Mouse (Mus musculus) forebrain, embryonic 13.5 days (tissue): ENCODE measurements around the gene Lhx4. TPM values are rescaled to one million over a fixed set of nuclear protein-coding genes. Genes with fewer than 3 reads are reported as not detected.
A peak's percentile ranks its signal among the peaks of the same experiment; 100 is the strongest.

Source experiments
- ATAC-seq: fragments of 200-750 bp; cut with Nextera tagmentation; 2 replicates; pipeline ENCODE4 v1.8.0; 2017
- H3K27ac ChIP-seq: fragments of 300-500 bp; sonication (generic); 2 replicates; pipeline ENCODE4 v1.5.1; 2015; ENCODE audit warnings: inconsistent platforms, mild to moderate bottlenecking, moderate library complexity
- H3K27me3 ChIP-seq: fragments of 300-500 bp; sonication (generic); 2 replicates; pipeline ENCODE4 v1.6.1; 2015; ENCODE audit warnings: mild to moderate bottlenecking, inconsistent platforms
- H3K36me3 ChIP-seq: fragments of 300-500 bp; sonication (generic); 2 replicates; pipeline ENCODE4 v1.6.1; 2015; ENCODE audit warnings: mild to moderate bottlenecking, inconsistent platforms; ENCODE audit not compliant: poor library complexity, severe bottlenecking
- H3K4me1 ChIP-seq: fragments of 300-500 bp; sonication (generic); 2 replicates; pipeline ENCODE4 v1.6.1; 2015; ENCODE audit warnings: inconsistent platforms
- H3K4me2 ChIP-seq: fragments of 300-500 bp; sonication (generic); 2 replicates; pipeline ENCODE4 v1.6.1; 2015; ENCODE audit warnings: inconsistent platforms, mild to moderate bottlenecking, moderate library complexity
- H3K4me3 ChIP-seq: fragments of 300-500 bp; sonication (generic); 2 replicates; pipeline ENCODE4 v1.5.1; 2015; ENCODE audit warnings: mild to moderate bottlenecking, inconsistent platforms
- H3K9ac ChIP-seq: fragments of 300-500 bp; sonication (generic); 2 replicates; pipeline ENCODE4 v1.6.1; 2015; ENCODE audit warnings: mild to moderate bottlenecking, inconsistent platforms
- H3K9me3 ChIP-seq: fragments of 300-500 bp; sonication (generic); replicated peaks from 2 replicates; pipeline ENCODE4 v1.6.1; 2016; ENCODE audit warnings: inconsistent platforms
- WGBS: fragments of 180-500 bp; shearing (Covaris S2); methylation state at CpG from one replicate; pipeline ENCODE4 v1.1.7; 2015; 5-methylcytosine and 5-hydroxymethylcytosine counted together
- polyA plus RNA-seq: library from polyadenylated mRNA; unstranded; fragments of >200 nt; fragmentation: Nextera tagmentation; extraction: Ambion mirVana; gene quantifications from 2 replicates; pipeline ENCODE4 v1.2.1, GENCODE M21; 2015

Lhx4 gene
- polyA plus RNA-seq, 1 experiment from 2014 or later: 0.04 TPM

DNA sequence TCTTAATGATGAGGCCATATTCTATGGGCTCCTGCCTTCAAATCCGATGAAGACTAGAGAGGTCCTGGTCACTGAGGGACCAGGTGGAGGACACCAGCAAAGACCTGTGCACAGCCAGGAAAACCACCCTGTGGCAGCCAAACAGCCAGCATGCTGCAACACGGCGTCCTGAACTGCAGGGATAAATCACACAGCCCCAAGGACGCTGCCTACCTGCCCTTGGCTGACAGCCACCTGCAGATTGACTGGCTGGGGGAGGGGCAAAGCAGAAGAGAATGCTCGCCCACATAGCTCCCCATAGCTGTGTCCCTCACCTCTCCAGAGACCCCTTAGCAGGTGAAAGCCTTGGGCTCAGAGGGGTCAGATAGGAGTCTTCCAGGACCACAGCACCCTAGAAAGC is 31.5 kb downstream of the Lhx4 start:
- no peaks in the 10 kb centered on the region for H3K4me1 ChIP-seq
- no peak overlapping the region for H3K4me3 ChIP-seq
- H3K36me3 ChIP-seq: no peaks in the 10 kb centered on the region
- H3K27me3 ChIP-seq: peaks cover 49% of the 10 kb centered on the region
- H3K9ac ChIP-seq: no peak overlapping the region
- no peak for ATAC-seq
- no peak overlapping the region for H3K4me2 ChIP-seq
- WGBS: 56% methylated on average over 5 of the region's 5 CpGs
- no peak overlapping the region for H3K27ac ChIP-seq
- no peaks in the 10 kb centered on the region for H3K9me3 ChIP-seq

DNA sequence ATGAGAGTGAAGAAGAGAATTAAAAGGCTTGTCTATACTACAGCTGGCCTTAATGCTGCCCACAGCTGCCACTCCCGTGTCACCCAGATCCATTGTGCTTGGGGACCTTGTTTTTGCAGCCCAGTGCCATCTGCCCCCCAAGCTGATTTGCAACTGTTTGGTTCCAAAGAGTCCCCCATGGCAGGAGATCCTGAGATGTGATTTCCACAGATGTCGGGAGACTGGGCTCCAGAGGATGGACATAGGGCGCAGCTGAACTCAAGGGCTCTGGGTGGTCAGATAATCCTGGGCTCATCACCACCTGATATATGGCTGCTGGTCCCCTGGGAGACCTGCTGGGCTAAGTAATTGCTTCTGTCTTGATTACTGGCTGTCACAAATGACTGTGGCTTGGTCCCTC is 32.6 kb downstream of the Lhx4 start:
- Histone ChIP-seq H3K9me3 (no peaks in the 10 kb centered on the region), H3K9ac (no peak overlapping the region), H3K27ac (no peak overlapping the region), H3K4me1 (no peaks in the 10 kb centered on the region), H3K4me2 (no peak overlapping the region), H3K4me3 (no peak overlapping the region), H3K36me3 (no peaks in the 10 kb centered on the region), H3K27me3 (peaks cover 40% of the 10 kb centered on the region)
- ATAC-seq: no peak
- WGBS: 78% methylated on average over 3 of the region's 3 CpGs

DNA sequence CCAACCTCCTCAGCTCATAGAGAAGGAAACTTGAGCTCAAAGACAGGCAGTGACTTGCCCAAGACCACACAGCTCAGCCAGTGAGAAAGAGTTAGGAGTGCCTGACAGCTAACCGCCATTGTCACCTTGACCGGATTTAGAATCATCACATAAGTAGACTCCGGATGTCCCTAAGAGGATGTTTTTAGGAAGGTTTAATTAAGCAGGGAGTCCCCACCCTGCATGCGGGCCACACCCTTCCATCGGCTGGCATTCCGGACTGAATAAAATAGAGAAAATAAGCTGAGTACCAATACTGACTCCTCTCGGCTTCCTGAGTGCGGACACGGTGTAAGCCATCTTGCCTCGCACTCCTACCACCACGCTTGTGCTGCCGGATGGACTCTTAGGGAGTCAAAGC is 34.2 kb downstream of the Lhx4 start:
- ATAC-seq: no peak
- H3K9ac ChIP-seq: no peak overlapping the region
- 94% methylated on average over 12 of the region's 12 CpGs for WGBS
- H3K36me3 ChIP-seq: no peaks in the 10 kb centered on the region
- H3K4me3 ChIP-seq: no peak overlapping the region
- H3K27ac ChIP-seq: no peak overlapping the region
- H3K4me2 ChIP-seq: no peak overlapping the region
- H3K9me3 ChIP-seq: no peaks in the 10 kb centered on the region
- H3K27me3 ChIP-seq: peaks cover 26% of the 10 kb centered on the region
- H3K4me1 ChIP-seq: no peaks in the 10 kb centered on the region

DNA sequence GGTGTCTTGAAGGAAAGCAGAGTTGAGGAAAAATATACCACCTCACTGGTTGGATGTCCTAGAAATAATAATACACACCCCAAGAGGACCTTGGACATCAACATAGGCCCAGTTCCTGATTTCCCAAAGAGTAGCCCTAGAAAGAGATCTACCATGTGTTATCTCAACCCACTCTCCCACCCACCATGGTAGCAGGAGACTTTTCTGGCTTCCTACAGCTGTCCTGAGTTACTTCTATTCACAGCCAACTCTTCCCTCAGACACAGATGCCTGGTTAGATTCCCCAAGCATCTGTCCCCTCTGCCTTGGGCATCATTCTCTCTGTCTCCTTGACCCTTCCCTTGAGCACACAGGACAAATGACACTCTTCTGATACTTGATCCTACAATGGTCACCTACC is 36.1 kb downstream of the Lhx4 start:
- Histone ChIP-seq H3K9ac (no peak overlapping the region), H3K36me3 (no peaks in the 10 kb centered on the region), H3K27ac (no peak overlapping the region), H3K4me3 (no peak overlapping the region), H3K27me3 (peaks cover 8% of the 10 kb centered on the region; the same call in 1 of the 2 replicates), H3K4me1 (no peaks in the 10 kb centered on the region), H3K4me2 (no peak overlapping the region), H3K9me3 (no peaks in the 10 kb centered on the region)
- ATAC-seq: no peak

DNA sequence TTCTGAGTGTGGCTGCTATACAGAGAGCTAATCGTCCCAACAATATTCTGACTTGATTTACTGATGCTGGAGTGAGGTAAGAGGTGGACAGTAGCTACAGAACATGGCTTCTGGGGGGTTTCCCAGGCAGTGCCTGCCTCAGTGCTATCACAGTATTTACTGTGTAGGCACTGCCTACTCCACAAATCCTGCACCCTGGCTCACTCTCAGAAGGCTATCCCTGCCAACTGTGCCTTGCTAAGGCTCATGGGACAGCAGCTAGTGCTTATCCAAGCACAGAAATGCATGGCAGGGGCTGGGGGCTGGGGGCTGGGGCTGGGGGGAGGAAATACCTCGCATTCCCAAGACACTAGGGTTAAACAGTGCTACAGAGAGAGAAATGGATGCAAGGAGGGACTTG is 38.2 kb downstream of the Lhx4 start:
- Histone ChIP-seq H3K4me2 (no peak overlapping the region), H3K27me3 (0 out of 2 replicates have a peak, but pooled peaks cover 3% of the 10 kb centered on the region), H3K9me3 (no peaks in the 10 kb centered on the region), H3K4me3 (no peak overlapping the region), H3K9ac (no peak overlapping the region), H3K36me3 (no peaks in the 10 kb centered on the region), H3K27ac (no peak overlapping the region), H3K4me1 (no peaks in the 10 kb centered on the region)
- WGBS: 68% methylated on average over 2 of the region's 2 CpGs
- no peak; the same call in 1 of the 2 replicates for ATAC-seq

DNA sequence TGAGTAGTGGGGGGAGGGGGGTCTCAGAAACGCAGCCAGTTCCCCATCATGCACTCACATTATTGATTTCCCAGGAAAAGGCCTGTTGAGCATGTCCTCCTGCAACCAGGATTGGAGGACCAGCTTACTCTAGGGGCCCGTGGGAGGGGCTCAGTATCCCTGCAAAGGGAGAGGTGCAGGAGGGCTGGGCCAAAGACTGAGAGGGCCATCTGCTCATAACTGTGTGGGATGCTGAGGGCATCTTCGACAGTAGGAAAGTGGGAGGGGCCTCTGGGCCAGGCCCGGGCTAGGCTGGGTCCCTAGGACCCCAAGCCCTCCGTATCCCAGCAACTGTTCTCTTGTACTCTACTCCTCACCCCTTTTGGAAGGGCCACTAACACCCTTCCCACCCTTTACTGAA is 47.3 kb downstream of the Lhx4 start:
- no peak overlapping the region for H3K9ac ChIP-seq
- no peak overlapping the region for H3K27ac ChIP-seq
- H3K4me2 ChIP-seq: no peak overlapping the region
- no peaks in the 10 kb centered on the region for H3K9me3 ChIP-seq
- H3K36me3 ChIP-seq: no peaks in the 10 kb centered on the region
- peaks cover 10% of the 10 kb centered on the region for H3K4me1 ChIP-seq
- peak; percentile 45; the same call in 1 of the 2 replicates for ATAC-seq
- 67% methylated on average over 5 of the region's 5 CpGs for WGBS
- no peak overlapping the region for H3K4me3 ChIP-seq
- H3K27me3 ChIP-seq: no peaks in the 10 kb centered on the region

DNA sequence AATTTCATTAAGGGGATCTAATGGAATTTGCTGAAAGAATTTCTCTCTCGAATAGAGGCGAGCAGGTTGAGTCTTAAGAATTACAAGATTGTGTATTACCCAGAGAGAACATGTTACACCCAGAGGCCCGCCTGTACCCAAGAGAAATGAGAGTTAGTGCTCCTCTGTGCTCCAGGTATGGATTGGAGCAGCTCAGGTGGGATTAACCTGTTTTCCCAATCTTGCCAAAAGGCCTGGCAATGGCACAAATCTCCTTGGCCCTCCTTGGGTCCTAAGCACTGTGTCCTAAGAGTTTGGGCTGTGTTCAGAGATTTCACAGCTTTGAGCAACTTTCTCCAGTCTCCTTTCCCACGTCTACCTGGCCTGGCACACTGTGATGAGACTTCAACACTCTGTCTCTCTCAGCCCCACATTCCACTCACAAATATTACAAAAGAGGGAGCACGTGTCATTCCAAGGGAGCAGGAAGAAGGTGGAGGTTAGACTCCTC is 48.2 kb downstream of the Lhx4 start:
- H3K36me3 ChIP-seq: no peaks in the 10 kb centered on the region
- no peaks in the 10 kb centered on the region for H3K27me3 ChIP-seq
- ATAC-seq: no peak
- no peaks in the 10 kb centered on the region for H3K9me3 ChIP-seq
- no peak overlapping the region for H3K27ac ChIP-seq
- H3K9ac ChIP-seq: no peak overlapping the region
- 88% methylated on average over 5 of the region's 5 CpGs for whole genome bisulfite sequencing
- peaks cover 19% of the 10 kb centered on the region for H3K4me1 ChIP-seq
- no peak overlapping the region for H3K4me2 ChIP-seq
- H3K4me3 ChIP-seq: no peak overlapping the region

DNA sequence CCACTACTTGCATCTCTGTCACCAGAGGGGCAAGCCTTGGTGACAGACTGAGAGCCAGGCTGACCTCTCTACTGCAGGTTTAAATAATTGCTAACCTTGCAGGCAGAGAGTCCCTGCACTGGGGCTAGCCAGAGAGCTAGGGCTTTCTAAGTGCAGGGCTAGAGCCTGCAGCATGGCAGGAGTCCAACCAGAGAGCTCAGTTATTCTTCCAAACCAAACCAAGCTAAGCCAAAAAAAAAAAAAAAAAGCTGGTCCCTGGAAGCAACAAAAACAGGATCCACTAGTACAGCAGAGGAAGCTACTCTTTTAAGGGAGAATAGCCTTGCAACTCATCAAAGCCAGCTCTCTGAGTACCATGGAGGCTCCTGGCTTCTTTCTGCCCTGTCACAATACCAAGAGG is 50.6 kb downstream of the Lhx4 start:
- no peak for ATAC-seq
- H3K27me3 ChIP-seq: no peaks in the 10 kb centered on the region
- H3K9me3 ChIP-seq: no peaks in the 10 kb centered on the region
- no peak overlapping the region for H3K27ac ChIP-seq
- H3K4me3 ChIP-seq: no peak overlapping the region
- no peaks in the 10 kb centered on the region for H3K36me3 ChIP-seq
- H3K4me2 ChIP-seq: no peak overlapping the region
- H3K4me1 ChIP-seq: peaks cover 25% of the 10 kb centered on the region
- no peak overlapping the region for H3K9ac ChIP-seq

DNA sequence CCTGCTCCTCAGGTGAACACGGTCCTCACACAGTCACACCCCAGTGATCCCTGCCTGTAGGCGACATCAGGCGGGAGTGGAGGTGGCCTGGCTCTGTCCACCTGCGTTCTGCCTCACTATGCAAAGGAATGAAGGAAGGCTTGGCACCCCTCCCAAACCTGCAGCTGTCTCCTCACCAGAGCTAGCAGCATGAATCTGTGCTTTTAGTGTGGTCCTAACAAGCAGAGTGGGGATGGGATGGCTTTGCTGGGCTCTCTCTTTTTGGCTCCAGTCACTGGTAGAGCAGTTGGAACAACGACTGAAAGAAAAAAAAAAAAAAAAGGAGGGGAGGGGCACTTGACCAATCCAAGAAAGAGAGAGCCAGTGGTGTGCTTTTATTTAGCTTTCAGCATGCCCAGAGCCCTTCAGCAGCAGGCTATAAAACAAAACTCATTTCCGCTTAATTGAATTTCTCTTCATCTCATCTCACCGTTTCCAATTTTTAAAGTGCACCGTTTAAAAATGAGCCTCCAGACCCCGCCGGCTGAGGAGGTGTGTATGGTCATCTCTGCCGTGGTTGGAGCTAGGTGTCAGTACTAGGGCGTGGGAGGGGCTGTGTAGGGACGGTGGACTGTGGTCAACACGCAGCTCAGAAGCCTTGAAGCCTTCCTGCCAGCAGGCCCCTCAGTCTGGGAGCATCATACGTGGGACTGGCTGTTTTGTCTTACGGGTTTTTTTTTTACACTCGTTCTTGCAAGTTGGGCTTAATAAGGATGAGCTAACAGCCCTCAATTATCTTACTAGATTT is 52.9 kb downstream of the Lhx4 start:
- H3K27ac ChIP-seq: no peak overlapping the region
- no peaks in the 10 kb centered on the region for H3K27me3 ChIP-seq
- H3K9me3 ChIP-seq: no peaks in the 10 kb centered on the region
- ATAC-seq: peak; percentile 70
- no peaks in the 10 kb centered on the region for H3K36me3 ChIP-seq
- H3K4me2 ChIP-seq: peak overlapping the region; percentile 29
- no peak overlapping the region for H3K9ac ChIP-seq
- H3K4me1 ChIP-seq: peaks cover 26% of the 10 kb centered on the region
- WGBS: 43% methylated on average over 17 of the region's 17 CpGs
- no peak overlapping the region for H3K4me3 ChIP-seq

DNA sequence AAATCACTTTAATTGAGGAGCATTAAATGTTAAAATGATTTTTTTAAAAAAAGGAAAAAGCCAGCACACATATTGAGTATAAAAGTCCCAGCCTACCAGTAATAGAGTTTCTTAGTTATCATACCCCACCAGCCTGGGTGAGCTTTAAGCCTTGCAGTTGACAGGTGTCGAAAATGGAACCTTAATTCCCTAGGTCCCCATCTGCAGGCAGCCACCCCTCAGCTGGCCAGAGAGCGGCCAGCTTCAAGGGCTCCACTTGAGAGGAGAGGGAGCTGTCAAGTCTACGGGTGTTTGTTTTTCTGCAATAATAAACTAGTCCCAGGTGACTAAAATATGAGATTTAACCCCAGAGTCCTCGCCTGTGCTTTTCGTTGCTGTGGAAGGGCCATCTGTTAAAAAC is 58.0 kb downstream of the Lhx4 start:
- no peaks in the 10 kb centered on the region for H3K36me3 ChIP-seq
- no peaks in the 10 kb centered on the region for H3K9me3 ChIP-seq
- 53% methylated on average over 5 of the region's 5 CpGs for WGBS
- H3K4me2 ChIP-seq: no peak overlapping the region
- no peak overlapping the region for H3K9ac ChIP-seq
- ATAC-seq: 0 out of 2 replicates have a peak, but pooled peaks have one; percentile 27
- H3K27ac ChIP-seq: no peak overlapping the region
- H3K27me3 ChIP-seq: no peaks in the 10 kb centered on the region
- peaks cover 23% of the 10 kb centered on the region for H3K4me1 ChIP-seq
- no peak overlapping the region for H3K4me3 ChIP-seq

DNA sequence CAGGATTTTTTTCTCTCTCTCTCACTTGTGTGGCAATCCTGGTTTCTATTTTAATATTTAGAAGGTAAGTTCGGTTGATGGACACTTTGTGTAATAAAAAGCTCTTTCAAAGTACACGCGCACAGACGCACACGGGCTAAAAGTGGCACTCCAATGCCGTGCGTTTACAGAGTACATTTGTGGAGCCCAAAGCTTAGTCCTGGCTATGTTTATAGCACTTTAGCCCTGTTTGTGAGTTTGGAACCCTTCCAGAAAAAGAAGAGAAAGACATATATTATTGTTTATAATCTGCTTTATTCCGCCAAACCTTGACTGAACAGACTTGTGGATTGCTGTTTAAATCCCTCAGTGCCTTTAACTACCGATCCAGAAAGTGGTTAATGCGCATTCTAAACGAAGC is 58.5 kb downstream of the Lhx4 start:
- Histone ChIP-seq H3K27me3 (no peaks in the 10 kb centered on the region), H3K4me2 (no peak overlapping the region), H3K36me3 (no peaks in the 10 kb centered on the region), H3K4me1 (peaks cover 19% of the 10 kb centered on the region), H3K9me3 (no peaks in the 10 kb centered on the region), H3K9ac (no peak overlapping the region), H3K4me3 (no peak overlapping the region), H3K27ac (no peak overlapping the region)
- no peak for ATAC-seq
- 55% methylated on average over 11 of the region's 11 CpGs for WGBS

DNA sequence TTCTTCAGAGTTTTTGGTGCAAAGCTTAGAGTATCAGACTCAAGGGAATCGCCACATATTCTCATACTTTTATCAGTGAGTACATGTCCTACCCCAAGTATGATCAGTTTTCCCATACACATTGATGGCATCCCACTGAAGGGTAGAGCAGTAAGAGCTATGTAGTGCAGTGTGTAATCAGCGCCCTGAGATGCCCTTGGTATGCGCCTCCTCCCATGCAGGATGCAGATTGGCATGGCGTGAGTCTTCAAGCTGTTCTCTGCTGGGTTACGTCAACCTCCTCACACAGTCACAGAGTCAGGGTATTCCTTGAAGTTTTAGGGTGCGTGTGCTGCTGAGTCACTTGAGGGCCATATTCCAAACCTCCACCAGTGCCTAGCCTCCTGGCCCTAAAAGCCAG is 59.3 kb downstream of the Lhx4 start:
- H3K27me3 ChIP-seq: no peaks in the 10 kb centered on the region
- no peak overlapping the region for H3K27ac ChIP-seq
- H3K36me3 ChIP-seq: no peaks in the 10 kb centered on the region
- WGBS: 92% methylated on average over 6 of the region's 6 CpGs
- no peak overlapping the region for H3K4me2 ChIP-seq
- no peak overlapping the region for H3K9ac ChIP-seq
- H3K9me3 ChIP-seq: no peaks in the 10 kb centered on the region
- H3K4me1 ChIP-seq: peaks cover 15% of the 10 kb centered on the region
- ATAC-seq: no peak
- H3K4me3 ChIP-seq: no peak overlapping the region

DNA sequence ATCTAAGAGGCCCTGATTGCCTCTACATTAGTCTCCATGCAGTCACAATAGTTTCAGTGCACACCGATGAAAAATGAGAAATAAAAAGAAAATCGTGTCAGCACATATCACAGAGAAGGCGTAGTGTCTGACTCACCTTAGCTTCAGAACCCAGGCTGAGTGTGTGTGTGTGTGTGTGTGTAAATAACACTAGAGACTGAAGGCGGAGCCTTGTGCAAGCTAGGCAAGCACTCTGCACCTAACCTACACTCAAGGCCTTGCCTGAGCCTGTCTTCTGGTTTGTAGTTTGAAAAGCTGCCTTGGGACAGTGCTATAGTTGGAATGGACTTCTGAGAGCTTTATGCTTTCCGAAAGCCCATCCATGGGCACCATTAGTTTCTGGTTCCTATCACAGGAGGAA is 61.9 kb downstream of the Lhx4 start:
- Histone ChIP-seq H3K27me3 (no peaks in the 10 kb centered on the region), H3K9ac (no peak overlapping the region), H3K4me3 (no peak overlapping the region), H3K4me2 (no peak overlapping the region), H3K27ac (no peak overlapping the region), H3K4me1 (peaks cover 15% of the 10 kb centered on the region), H3K36me3 (no peaks in the 10 kb centered on the region), H3K9me3 (no peaks in the 10 kb centered on the region)
- no peak for ATAC-seq
- WGBS: 96% methylated on average over 5 of the region's 5 CpGs
